Mouse (Mus musculus): ENCODE measurements at regions not wholly inside any gene's neighbourhood (a gene's known extent, or its start where the extent isn't known, plus 50 kb on each side); places are given as distances from the start of the nearest gene placed in this dataset.

GRCm38 (mm10) chr10:98637759-98638611 is 276.2 kb upstream of the Atp2b1 start:
- no peak for DNase-seq
- intact Hi-C loops (cut with DNase I): no loop called here

GRCm38 (mm10) chr10:98645681-98646122 is 268.5 kb upstream of the Atp2b1 start:
- peak; percentile 55 for DNase-seq
- intact Hi-C loops (cut with DNase I): no loop called here

- intact Hi-C loops (cut with DNase I): no loop called here
- no peak for DNase-seq
Observed at GRCm38 (mm10) chr10:98646311-98646999, 267.8 kb upstream of the Atp2b1 start.

GRCm38 (mm10) chr10:98648710-98649245 is 265.4 kb upstream of the Atp2b1 start:
- no peak for DNase-seq
- intact Hi-C loops (cut with DNase I): no loop called here

- DNase-seq: no peak
- intact Hi-C loops (cut with DNase I): no loop called here
Observed at GRCm38 (mm10) chr10:98650533-98650932, 263.7 kb upstream of the Atp2b1 start.

- intact Hi-C loops (cut with DNase I): no loop called here
- DNase-seq: no peak
Observed at GRCm38 (mm10) chr10:98651127-98651526, 263.1 kb upstream of the Atp2b1 start.

- intact Hi-C loops (cut with DNase I): no loop called here
- no peak for DNase-seq
Observed at GRCm38 (mm10) chr10:98651599-98651998, 262.6 kb upstream of the Atp2b1 start.

- no peak for DNase-seq
- intact Hi-C loops (cut with DNase I): no loop called here
Observed at GRCm38 (mm10) chr10:98652084-98652483, 262.1 kb upstream of the Atp2b1 start.

GRCm38 (mm10) chr10:98660747-98661146 is 253.5 kb upstream of the Atp2b1 start:
- intact Hi-C loops (cut with DNase I): no loop called here
- DNase-seq: no peak

GRCm38 (mm10) chr10:98665936-98666505 is 248.2 kb upstream of the Atp2b1 start:
- intact Hi-C loops (cut with DNase I): no loop called here
- DNase-seq: no peak

GRCm38 (mm10) chr10:98667728-98668127 is 246.5 kb upstream of the Atp2b1 start:
- intact Hi-C loops (cut with DNase I): no loop called here
- no peak for DNase-seq

GRCm38 (mm10) chr10:98674131-98674530 is 240.1 kb upstream of the Atp2b1 start:
- no peak for DNase-seq
- intact Hi-C loops (cut with DNase I): no loop called here

- no peak for DNase-seq
Observed at GRCm38 (mm10) chr10:98676907-98677306, 237.3 kb upstream of the Atp2b1 start.

GRCm38 (mm10) chr10:98678234-98678633 is 236.0 kb upstream of the Atp2b1 start:
- intact Hi-C loops (cut with DNase I): no loop called here
- DNase-seq: no peak

More at GRCm38 (mm10) chr10:98676907-98677306, 237.3 kb upstream of the Atp2b1 start:
- intact Hi-C loops (cut with DNase I): no loop called here

GRCm38 (mm10) chr10:98682436-98682835 is 231.8 kb upstream of the Atp2b1 start:
- intact Hi-C loops (cut with DNase I): no loop called here
- no peak for DNase-seq

- no peak for DNase-seq
- intact Hi-C loops (cut with DNase I): no loop called here
Observed at GRCm38 (mm10) chr10:98684195-98684594, 230.0 kb upstream of the Atp2b1 start.

- no peak for DNase-seq
- intact Hi-C loops (cut with DNase I): no loop called here
Observed at GRCm38 (mm10) chr10:98684707-98685106, 229.5 kb upstream of the Atp2b1 start.

GRCm38 (mm10) chr10:98685739-98686138 is 228.5 kb upstream of the Atp2b1 start:
- no peak for DNase-seq
- intact Hi-C loops (cut with DNase I): no loop called here

- intact Hi-C loops (cut with DNase I): no loop called here
- DNase-seq: no peak
Observed at GRCm38 (mm10) chr10:98686370-98686769, 227.8 kb upstream of the Atp2b1 start.

- no peak for DNase-seq
- intact Hi-C loops (cut with DNase I): no loop called here
Observed at GRCm38 (mm10) chr10:98691816-98692215, 222.4 kb upstream of the Atp2b1 start.

GRCm38 (mm10) chr10:98694690-98695370 is 219.4 kb upstream of the Atp2b1 start:
- no peak for DNase-seq

More at GRCm38 (mm10) chr10:98694690-98695370, 219.4 kb upstream of the Atp2b1 start:
- intact Hi-C loops (cut with DNase I): no loop called here
